Mouse (Mus musculus) gastrocnemius, adult 2 months (tissue): ENCODE results near the gene Arsj. TPM values are rescaled to one million over a fixed set of nuclear protein-coding genes. Genes with fewer than 3 reads are reported as not detected.

Experiments used
- DNase-seq: peaks from one replicate; pipeline ENCODE4 v3.0.0; 2022
- H3K27ac ChIP-seq: fragments of 200-600 bp; 2 replicates; pipeline ENCODE4 v1.8.1; 2022; ENCODE audit warnings: mild to moderate bottlenecking
- H3K4me3 ChIP-seq: fragments of 200-600 bp; 2 replicates; pipeline ENCODE4 v1.8.1; 2022; ENCODE audit warnings: mild to moderate bottlenecking, moderate library complexity
- CTCF ChIP-seq: fragments of 200-600 bp; IDR thresholded peaks from 2 replicates; pipeline ENCODE4 v1.8.1; 2022; ENCODE audit warnings: antibody characterized with exemption, mild to moderate bottlenecking, moderate library complexity
- intact Hi-C: fragments of 180-260 bp; cut with DNase I; formaldehyde crosslinking; loops from one replicate; pipeline ENCODE4 v1.15.1; 2025
- long read RNA-seq, 2 experiments: library from polyadenylated mRNA; stranded (forward); transcript quantifications; one replicate each; pipeline ENCODE4 v2.0.0; 2021
- total RNA-seq, 2 experiments: library from RNA; stranded (reverse); gene quantifications; 2 replicates each; pipeline ENCODE4 v1.2.3; 2021

Arsj gene
- under 1 TPM; 0.33 to 0.42 TPM for total RNA-seq
- long read RNA-seq, experiment 1: 0 reads
- long read RNA-seq, experiment 2: 0 reads

DNA sequence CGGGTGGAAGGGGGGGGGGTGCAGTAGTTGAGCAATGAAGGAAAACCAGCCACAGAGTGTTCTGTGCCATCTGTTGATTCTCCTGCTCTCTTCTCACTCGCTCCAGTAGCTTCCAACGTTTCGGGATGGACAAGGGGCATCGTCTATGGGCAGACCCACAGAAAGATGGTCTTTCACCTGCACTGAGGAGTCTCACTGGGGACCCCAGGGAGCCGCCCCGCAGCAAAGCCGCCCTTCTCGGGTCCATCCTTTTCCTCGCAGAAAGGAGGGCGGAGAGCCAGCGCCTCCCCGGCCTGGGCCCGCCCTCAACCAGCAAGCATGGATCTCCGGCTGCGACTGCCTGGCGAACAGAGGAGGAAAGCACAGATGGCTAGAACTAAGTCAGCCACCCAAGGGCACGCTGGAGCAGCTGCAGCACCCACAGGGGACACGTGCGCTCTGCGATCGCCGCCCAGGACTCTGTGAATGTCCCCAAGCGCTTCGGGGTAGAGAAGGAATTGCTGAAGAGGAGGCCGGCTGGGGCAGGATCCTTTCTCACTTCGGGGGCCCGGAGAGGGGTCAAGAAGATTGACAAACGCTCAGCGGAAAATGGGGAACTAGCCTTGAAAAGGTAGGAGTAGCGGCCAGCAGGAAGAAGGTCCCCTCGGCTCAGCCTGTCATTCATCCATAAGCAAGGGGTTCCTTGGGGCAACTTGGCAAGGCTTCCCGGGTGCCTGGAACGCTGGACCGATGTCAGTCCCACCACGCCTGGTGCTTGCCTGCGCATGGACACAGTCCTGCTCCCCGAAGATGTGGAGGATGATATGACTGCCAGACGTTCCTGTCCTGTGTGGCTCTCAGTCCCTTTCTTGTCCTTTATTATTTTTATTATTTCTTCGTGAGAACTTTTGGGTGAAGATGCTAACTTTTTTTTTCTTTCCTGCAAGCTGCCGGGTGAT, at the start of gene Arsj:
Arsj (plus strand) TSS at position 117 of the 938 bp plus-strand sequence.
- TF ChIP-seq CTCF: no peak
- intact Hi-C loops: no loop called here
- DNase-seq: peak; percentile 81
- Histone ChIP-seq H3K4me3 (peak within 1 kb of the TSS; percentile 76), H3K27ac (peak within 1 kb of the TSS; percentile 68)

DNA sequence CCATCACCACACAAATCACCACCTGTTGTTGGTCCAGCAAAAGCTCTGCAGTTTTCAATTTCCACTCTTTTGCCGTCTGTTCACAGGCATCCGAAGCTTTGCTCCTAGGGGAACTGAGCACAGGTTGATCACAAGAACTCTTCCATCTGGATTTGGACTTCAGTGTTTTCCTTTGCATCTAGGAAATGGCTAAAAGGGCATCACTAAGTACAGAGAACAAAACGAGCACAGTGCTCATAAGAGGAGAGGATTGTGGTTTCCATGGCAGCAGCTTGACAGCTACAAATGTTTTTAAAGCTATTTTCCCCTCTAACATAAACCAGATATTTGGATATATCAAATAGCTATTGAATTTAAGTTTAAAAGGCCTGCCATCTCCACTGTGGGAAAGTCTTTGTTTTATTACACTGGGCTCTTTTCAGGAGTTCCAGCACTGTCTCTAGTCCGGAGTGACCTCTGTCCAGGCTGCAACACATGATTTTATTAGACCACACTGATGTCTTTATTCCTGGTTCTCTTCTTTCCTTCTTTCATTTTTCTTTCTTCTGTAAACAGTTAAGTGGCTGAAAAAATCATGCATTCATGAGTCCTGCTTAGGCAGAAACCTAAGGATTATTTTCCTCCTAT, 38.5 kb upstream of the Arsj start:
- DNase-seq: no peak
- intact Hi-C loops: no loop called here
- no peak for TF ChIP-seq CTCF
- H3K4me3 ChIP-seq: no peak overlapping the region
- no peak overlapping the region for H3K27ac ChIP-seq

DNA sequence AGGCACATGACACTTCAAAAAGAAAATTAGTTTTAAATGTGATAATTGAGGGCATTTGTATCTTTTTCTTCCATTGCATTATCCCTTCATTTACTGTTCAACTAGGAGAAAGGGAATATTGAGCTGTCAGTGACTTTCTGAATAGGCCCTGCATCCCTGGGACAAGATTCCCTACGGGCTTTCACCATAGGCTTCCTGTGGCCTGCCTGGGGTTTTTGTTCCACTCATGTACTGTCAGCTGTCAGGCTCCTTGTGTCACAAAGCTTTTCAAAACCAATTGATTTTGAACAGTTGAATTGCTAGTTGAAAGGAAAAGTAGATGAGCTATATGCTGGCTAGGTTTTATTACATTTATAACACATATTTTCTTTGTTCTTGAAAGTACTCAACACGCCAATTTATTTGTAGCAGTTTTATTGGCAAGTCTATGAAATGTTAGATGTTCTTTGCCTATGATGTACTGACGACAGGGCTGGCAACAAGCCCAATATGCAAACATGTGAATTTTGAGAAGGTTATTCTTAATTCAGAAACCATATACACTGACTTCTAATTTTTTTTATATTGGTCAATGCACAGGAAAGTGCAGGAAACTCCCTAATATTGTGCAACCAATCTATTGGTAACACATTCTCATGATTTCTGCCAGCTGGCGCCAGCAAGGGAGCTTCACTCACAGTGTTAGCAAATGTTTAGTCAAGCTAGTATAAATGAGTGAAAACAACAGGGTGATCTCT, 37.4 kb upstream of the Arsj start:
- no peak for TF ChIP-seq CTCF
- no peak overlapping the region for H3K4me3 ChIP-seq
- intact Hi-C loops: no loop called here
- DNase-seq: peak; percentile 65
- H3K27ac ChIP-seq: no peak overlapping the region

DNA sequence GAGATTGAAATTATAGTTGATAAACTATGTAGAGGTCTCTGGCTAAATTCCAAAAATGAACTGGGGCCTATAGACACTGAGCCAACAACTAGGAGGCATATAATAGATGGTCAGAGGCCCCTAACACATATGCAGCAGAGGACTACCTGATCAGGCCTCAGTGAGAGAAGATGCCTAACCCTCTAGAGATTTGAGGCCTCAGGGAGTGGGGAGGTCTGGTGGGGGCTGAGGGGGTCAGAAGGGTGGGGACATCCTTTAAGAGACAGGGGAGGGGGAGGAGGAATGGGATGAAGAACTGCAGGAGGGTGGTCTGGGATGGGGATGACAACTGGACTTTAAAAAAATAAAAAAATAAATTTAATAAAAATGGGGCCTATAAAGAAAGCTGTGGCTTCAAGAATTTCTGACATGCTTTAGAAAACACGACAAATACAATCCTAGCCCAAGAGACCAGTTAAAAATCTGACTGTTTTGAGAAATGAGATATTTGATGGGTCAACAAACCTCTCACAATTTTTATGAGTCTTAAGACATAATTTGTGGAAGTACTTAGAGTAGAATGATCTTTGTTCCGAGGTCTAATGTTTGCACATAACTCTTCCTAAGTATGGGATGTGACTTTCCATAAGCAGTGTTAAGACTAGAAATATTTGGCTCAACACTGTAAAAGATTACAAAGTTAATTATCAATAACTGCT, 36.7 kb upstream of the Arsj start:
- Histone ChIP-seq H3K4me3 (no peak overlapping the region), H3K27ac (no peak overlapping the region)
- no peak for TF ChIP-seq CTCF
- intact Hi-C loops: no loop called here
- no peak for DNase-seq

DNA sequence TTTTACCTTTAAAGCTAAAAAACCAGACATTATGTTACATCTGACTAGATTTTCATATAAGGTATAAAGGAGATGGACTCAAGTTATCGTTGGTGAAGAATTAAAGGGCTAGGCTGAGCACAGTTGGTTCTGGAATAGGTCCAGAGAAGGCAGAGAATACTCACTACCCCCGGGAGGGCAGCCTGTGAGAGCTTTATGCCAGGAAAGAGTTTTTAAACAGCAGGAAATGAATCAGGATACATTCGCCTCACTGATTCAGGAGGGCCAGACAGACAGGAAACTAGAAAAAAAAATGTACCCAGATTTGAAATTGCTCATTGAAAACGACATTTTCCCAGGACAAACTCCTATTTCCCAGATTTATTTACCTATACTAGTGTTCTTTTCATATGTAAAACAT, 28.2 kb upstream of the Arsj start:
- DNase-seq: no peak
- no peak overlapping the region for H3K4me3 ChIP-seq
- H3K27ac ChIP-seq: no peak overlapping the region
- intact Hi-C loops: no loop called here
- TF ChIP-seq CTCF: no peak

DNA sequence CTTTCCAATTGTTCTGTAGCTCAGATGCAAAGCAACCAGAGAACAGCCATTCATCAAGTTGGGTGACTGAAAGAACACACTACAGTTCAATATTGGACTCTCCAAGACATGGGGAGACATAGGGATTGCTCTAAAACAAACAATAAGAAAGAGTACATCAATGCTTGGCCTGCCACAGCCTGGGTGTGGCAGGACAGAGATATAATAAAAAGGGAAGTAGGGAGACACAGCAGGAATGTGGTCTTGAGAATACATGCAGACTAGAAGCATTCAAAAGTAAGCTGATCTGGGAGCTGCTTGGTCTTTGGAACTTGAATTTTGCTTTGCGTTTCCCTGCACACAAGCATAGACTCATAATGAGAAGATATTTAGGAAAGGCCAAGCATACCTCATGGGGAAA, 18.7 kb upstream of the Arsj start:
- no peak for TF ChIP-seq CTCF
- intact Hi-C loops: no loop called here
- no peak overlapping the region for H3K27ac ChIP-seq
- no peak overlapping the region for H3K4me3 ChIP-seq
- DNase-seq: no peak

DNA sequence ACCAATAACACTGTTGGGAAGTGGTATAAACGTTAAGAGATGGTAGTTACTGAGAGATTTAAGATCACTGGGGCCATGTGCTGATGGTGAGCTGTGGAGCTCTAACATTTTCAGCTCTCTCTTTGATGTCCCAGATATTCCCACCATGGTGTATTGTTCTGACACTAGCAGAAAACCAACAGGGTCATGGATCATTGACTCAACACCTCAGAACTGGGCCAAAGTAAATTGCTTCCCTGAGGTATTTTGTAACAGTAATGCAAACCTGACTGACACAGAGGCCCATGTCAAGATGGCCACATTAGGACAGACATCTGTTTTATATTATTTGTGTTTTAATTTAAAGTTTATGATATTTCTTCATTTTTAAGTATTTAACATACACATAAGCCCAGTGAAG, 3.7 kb upstream of the Arsj start:
- H3K4me3 ChIP-seq: no peak overlapping the region
- TF ChIP-seq CTCF: no peak
- intact Hi-C loops: no loop called here
- DNase-seq: no peak
- no peak overlapping the region for H3K27ac ChIP-seq

DNA sequence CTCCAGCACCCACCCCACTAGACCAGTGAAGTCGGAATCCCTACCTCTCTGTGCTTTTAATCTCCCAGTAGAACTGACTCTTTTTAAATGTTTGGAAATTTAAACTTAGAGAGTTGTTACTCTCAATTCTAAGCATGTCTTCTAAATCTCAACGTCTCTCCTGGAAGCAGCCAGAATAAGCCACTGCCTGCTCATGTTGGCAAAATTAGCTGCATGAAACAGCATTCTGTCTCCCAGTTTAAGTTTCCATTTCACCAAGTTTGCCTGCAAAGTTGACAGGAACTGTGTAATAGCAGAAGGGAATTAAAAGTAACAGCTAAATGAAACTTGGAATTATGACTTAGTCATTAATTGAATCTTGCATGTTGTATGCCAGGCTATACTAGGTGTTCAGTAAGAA, 1.1 kb upstream of the Arsj start:
- H3K27ac ChIP-seq: no peak overlapping the region
- intact Hi-C loops: no loop called here
- H3K4me3 ChIP-seq: no peak overlapping the region
- no peak for DNase-seq
- TF ChIP-seq CTCF: no peak

DNA sequence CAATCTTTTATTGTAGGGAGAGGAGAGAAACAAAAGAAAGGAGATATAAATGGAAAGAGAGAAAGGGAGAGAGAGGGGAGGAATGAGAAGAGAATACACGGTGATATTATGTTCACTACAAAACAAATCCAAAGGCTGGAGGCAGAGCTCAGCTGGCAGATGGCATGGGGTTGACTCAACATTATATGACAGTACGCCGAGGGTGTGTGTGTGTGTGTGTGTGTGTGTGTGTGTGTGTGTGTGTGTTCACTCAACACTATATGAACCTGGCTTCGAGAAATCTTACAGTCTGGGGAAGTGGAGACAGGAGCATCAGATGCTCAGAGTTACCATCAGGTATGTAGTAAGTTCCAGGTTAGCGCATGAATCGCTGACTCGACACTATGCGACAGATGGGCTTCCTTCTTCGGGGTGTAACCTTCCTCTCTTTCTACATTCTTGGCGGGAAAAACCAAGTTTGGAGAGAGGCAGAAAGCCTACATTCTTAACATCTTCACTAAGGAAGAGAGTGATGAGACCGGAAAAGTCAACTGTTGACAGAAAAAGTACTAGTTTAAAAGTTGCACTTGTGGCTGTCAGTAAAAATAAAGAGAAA, 456 bp upstream of the Arsj start:
- Histone ChIP-seq H3K27ac (no peak overlapping the region), H3K4me3 (peak overlapping the region; percentile 76)
- intact Hi-C loops: no loop called here
- DNase-seq: no peak
- TF ChIP-seq CTCF: no peak

DNA sequence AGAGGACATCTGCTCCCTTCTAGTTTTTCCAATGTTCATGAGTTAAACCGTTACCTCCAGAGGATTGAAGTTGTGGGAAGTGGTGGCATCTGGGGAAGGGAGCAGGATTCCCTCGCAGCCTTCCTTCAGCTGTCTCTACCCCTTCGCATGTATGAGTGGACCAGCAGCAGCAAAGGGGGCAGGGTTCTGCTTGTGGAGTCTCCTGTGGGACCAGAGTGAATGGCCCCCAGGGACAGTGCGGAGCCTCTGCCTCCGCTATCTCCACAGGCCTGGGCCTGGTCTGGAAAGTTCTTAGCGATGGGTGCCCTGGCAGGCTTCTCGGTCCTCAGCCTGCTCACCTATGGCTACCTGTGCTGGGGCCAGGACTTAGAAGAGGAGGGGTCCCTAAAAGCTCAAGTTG, 1.1 kb downstream of the Arsj start:
- TF ChIP-seq CTCF: no peak

DNA sequence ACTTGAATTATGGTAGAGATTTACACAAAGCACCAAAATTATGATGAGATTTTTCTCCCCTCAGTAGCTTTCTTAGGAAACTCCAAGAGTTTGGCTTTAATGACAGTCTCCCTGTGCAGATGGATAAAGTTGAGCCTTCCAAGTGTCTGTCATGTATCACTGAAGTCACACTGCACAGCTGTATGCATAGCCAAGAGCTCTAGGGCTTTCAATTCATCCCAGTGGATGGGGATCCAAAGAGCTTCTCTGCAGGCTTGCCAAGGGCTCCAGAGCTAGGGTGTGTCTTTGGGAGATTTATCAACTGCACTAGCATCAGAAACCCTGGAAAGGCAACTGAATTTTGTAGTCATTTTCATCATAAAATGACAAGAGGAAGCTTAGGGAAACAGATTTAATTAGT, 7.1 kb downstream of the Arsj start:
- intact Hi-C loops: no loop called here
- Histone ChIP-seq H3K4me3 (no peak overlapping the region), H3K27ac (no peak overlapping the region)
- no peak for TF ChIP-seq CTCF
- peak; percentile 32 for DNase-seq

More for the DNA sequence above, 1.1 kb downstream of the Arsj start:
- H3K4me3 ChIP-seq: peak overlapping the region; percentile 76
- DNase-seq: peak; percentile 18
- H3K27ac ChIP-seq: no peak overlapping the region
- intact Hi-C loops: no loop called here
